Mouse (Mus musculus) urinary bladder, postnatal 25 days (tissue): ENCODE data around the gene Cd2bp2.

ENCODE experiments used
- DNase-seq: peaks from one replicate; pipeline ENCODE4 v3.0.0; 2022; ENCODE audit warnings: low spot score

Cd2bp2 gene

GRCm38 (mm10) chr7:127142214-127142613 lies 53.6 kb downstream of the Cd2bp2 start:
- DNase-seq, result no peak
